Mouse (Mus musculus): ENCODE data around the gene Phlda2. TPM values are rescaled to one million over a fixed set of nuclear protein-coding genes. Genes with fewer than 3 reads are reported as not detected.

The Phlda2 gene
- polyA plus RNA-seq, 1 experiment: 0.39 TPM

DNA sequence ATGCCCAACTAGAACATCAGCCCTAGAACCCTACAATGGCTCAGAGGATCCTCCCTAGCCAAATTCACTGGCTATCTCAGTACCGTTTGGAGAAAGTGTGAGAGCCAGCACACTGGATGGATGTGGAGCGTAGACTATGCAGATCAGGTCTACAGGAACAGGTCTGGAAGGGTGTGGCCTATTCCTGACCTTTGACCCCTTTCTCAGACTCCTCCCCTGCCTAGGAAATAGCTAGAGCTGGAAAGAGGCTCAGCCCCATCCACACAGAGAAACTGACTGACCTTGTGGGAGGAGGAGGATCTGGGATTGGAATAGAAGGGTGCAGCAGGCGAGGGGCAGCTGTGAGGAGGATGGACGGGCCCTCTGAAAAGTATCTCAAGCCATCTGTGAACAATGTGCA, 4.4 kb downstream of the Phlda2 start:
- H3K27me3 ChIP-seq (ENCODE audit: control insufficient read depth, insufficient read depth, low read length): peaks cover 13% of the 10 kb centered on the region; the same call in 1 of the 2 replicates
- WGBS: 94% methylated on average over 4 of the region's 4 CpGs
- TF ChIP-seq POLR2A (IDR thresholded peaks at IDR 0.05; ENCODE audit: control insufficient read depth, extremely low read depth, insufficient read depth, low read length, poor library complexity) (no peak), CTCF (IDR thresholded peaks at IDR 0.05; ENCODE audit: borderline replicate concordance, control insufficient read depth, extremely low read depth, insufficient read depth, low read length, poor library complexity) (no peak)
- no peak overlapping the region for H3K27ac ChIP-seq (ENCODE audit: control insufficient read depth, insufficient read depth, low read length)
- no peak overlapping the region for H3K4me3 ChIP-seq (ENCODE audit: control insufficient read depth, insufficient read depth, low read length)
- no peaks in the 10 kb centered on the region for H3K36me3 ChIP-seq (ENCODE audit: control insufficient read depth, insufficient read depth, low read length)
- DNase-seq: no peak
- H3K4me1 ChIP-seq (replicated peaks; ENCODE audit: control insufficient read depth, insufficient read depth, low read length): peaks cover 6% of the 10 kb centered on the region; the same call in 1 of the 2 replicates

DNA sequence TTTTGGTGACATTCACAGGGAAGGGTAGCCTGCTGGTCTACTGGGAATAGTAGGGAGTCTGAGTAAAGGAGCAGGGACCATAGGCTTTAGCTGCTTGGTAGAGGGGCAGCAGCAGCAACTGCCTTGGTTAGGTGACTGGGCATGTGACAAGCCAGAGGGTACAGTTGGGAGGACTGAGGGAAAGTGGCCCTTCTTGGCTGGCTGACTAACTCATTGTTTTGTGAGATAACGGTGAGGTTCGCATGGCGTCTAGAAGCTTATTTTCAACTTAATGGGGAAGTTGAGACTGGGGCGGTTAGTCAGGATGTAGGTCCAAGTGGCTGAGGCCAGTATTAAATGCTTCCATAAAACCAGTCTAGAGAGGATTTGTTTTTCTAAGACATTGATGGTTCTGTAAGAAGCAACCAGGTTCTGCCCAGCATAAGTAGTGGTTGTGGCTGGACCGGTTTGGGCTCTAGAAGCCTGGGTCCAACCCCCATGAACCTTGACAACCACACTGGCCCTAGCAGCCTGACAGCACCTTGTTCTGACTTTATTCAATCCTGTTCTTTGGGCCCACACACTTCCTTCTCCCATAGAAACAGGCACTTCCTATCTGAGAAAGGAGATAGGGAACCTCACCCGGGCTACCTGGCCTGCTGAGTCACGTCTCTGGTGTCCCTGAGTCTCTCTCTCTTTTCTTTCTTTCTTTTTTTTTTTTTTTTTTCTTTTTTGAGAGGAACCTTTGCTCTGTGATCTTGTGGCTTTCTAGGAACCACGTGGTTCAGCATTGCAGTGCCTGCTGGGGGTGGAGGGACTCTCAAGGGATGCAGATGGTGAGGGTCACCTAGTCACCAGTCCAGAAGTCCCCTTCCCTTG, 7.6 kb downstream of the Phlda2 start:
- H3K27me3 ChIP-seq (ENCODE audit: control insufficient read depth, insufficient read depth, low read length): no peaks in the 10 kb centered on the region
- no peak for TF ChIP-seq POLR2A (IDR thresholded peaks at IDR 0.05; ENCODE audit: control insufficient read depth, extremely low read depth, insufficient read depth, low read length, poor library complexity)
- TF ChIP-seq CTCF (IDR thresholded peaks at IDR 0.05; ENCODE audit: borderline replicate concordance, control insufficient read depth, extremely low read depth, insufficient read depth, low read length, poor library complexity): no peak

DNA sequence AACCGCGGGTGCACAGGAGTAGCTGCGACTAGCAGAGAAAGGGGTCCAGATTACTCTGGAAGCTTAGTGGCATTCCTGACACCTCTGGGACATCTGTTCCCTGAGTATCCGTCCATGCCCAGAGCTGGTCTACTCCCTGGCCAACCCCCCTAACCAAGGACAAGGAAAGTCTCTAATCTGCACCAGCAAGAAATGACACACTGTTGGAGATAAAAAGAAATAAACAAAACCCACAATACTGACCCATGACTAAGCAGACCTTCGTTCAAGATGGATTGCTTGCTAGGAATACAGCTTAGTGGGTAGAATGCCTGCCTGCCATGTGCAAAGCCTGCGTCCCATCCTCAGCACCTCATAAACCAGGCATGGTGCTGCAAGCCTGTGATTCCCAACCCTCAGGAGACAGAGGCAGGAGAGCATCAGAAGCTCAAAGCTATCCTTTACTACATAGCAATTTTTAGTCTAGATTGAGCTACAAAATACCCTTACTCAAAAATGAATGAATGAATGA, 9.3 kb downstream of the Phlda2 start:
- H3K4me3 ChIP-seq (ENCODE audit: control insufficient read depth, insufficient read depth, low read length): no peak overlapping the region
- TF ChIP-seq CTCF (IDR thresholded peaks at IDR 0.05; ENCODE audit: borderline replicate concordance, control insufficient read depth, extremely low read depth, insufficient read depth, low read length, poor library complexity): no peak
- TF ChIP-seq POLR2A (IDR thresholded peaks at IDR 0.05; ENCODE audit: control insufficient read depth, extremely low read depth, insufficient read depth, low read length, poor library complexity): no peak
- H3K27me3 ChIP-seq (ENCODE audit: control insufficient read depth, insufficient read depth, low read length): no peaks in the 10 kb centered on the region
- 90% methylated on average over 6 of the region's 6 CpGs for WGBS
- no peaks in the 10 kb centered on the region for H3K36me3 ChIP-seq (ENCODE audit: control insufficient read depth, insufficient read depth, low read length)
- DNase-seq: no peak
- H3K27ac ChIP-seq (ENCODE audit: control insufficient read depth, insufficient read depth, low read length): no peak overlapping the region
- no peaks in the 10 kb centered on the region for H3K4me1 ChIP-seq (replicated peaks; ENCODE audit: control insufficient read depth, insufficient read depth, low read length)

More for the DNA sequence above, 7.6 kb downstream of the Phlda2 start:
- WGBS: 16% methylated on average over 8 of the region's 8 CpGs
- DNase-seq: no peak
- H3K4me1 ChIP-seq (replicated peaks; ENCODE audit: control insufficient read depth, insufficient read depth, low read length): no peaks in the 10 kb centered on the region
- H3K36me3 ChIP-seq (ENCODE audit: control insufficient read depth, insufficient read depth, low read length): no peaks in the 10 kb centered on the region
- H3K27ac ChIP-seq (ENCODE audit: control insufficient read depth, insufficient read depth, low read length): no peak overlapping the region
- H3K4me3 ChIP-seq (ENCODE audit: control insufficient read depth, insufficient read depth, low read length): no peak overlapping the region

DNA sequence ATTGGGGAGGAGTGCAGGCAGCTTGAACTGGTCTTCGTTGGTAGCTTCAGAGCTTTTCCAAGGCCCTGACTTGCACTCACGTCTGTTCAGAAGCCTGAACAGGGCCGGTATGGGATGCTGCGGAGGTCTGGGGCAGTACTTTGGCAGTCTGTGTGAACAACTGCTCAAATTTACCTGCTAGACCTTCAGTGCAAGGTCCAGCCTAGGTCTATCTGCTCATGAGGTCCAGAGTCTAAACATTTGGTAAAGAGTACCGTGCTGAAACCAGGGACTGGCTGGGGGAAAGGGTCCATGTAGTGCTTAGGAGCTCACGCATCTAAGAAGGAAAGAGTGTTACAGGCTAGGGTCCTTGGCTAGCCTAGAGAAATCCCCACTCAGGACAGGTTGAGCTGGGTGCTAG, 13.2 kb downstream of the Phlda2 start:
- no peak overlapping the region for H3K4me3 ChIP-seq (ENCODE audit: control insufficient read depth, insufficient read depth, low read length)
- no peaks in the 10 kb centered on the region for H3K4me1 ChIP-seq (replicated peaks; ENCODE audit: control insufficient read depth, insufficient read depth, low read length)
- DNase-seq: no peak
- no peak overlapping the region for H3K27ac ChIP-seq (ENCODE audit: control insufficient read depth, insufficient read depth, low read length)
- H3K27me3 ChIP-seq (ENCODE audit: control insufficient read depth, insufficient read depth, low read length): no peaks in the 10 kb centered on the region
- H3K36me3 ChIP-seq (ENCODE audit: control insufficient read depth, insufficient read depth, low read length): no peaks in the 10 kb centered on the region
- TF ChIP-seq CTCF (IDR thresholded peaks at IDR 0.05; ENCODE audit: borderline replicate concordance, control insufficient read depth, extremely low read depth, insufficient read depth, low read length, poor library complexity) (no peak), POLR2A (IDR thresholded peaks at IDR 0.05; ENCODE audit: control insufficient read depth, extremely low read depth, insufficient read depth, low read length, poor library complexity) (no peak)
- WGBS: 96% methylated on average over 6 of the region's 6 CpGs

DNA sequence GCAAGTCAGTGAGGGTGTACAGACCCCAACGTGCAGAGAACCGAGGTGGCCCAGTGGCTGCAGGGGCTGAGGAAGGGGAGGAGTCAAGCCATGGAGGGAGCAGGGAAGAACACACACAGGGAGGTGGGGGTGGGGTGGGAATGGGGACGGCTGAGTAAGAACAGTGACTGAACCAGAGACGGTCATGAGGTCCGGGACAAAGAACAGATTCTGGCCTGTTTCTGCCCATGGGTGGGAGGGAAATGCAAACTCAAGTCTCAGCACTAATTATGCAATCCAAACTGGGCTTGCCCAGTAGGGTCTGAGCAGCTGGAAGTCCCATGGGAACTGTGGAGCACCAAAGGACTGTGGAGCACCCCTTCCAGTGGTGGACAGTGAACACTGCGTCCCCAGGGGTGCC, 20.4 kb downstream of the Phlda2 start:
- no peak for DNase-seq
- H3K27me3 ChIP-seq (ENCODE audit: control insufficient read depth, insufficient read depth, low read length): no peaks in the 10 kb centered on the region

DNA sequence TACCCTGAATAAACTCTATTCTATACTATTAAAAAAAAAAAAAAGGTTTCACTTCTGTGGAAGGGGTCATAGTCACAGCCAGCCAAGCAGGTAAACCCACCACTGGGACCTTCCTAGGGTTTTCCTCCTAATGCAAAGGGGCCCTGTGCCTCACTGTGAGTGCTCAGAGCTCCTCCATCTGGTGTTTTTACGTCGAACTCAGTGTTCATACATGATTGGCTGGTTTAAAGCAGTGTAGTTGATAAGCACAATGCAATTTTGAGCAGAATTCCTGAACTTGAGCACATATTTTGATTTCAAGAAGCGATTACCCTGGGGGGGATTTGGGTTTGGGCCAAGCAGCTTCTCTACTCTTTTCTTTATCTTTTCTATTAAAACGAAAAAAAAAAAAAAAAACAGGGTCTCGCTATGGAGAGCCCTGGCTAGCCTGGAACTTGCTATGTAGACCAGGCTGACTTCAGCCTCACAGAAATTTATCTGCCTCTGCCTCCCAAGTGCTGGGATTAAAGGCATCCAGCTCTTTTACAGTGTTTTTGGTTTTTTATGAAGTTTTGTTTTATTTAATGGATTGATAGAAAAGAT, 21.1 kb downstream of the Phlda2 start:
- no peaks in the 10 kb centered on the region for H3K4me1 ChIP-seq (replicated peaks; ENCODE audit: control insufficient read depth, insufficient read depth, low read length)
- 86% methylated on average over 5 of the region's 5 CpGs for WGBS
- no peaks in the 10 kb centered on the region for H3K27me3 ChIP-seq (ENCODE audit: control insufficient read depth, insufficient read depth, low read length)
- no peak overlapping the region for H3K4me3 ChIP-seq (ENCODE audit: control insufficient read depth, insufficient read depth, low read length)
- H3K27ac ChIP-seq (ENCODE audit: control insufficient read depth, insufficient read depth, low read length): no peak overlapping the region
- no peak for TF ChIP-seq POLR2A (IDR thresholded peaks at IDR 0.05; ENCODE audit: control insufficient read depth, extremely low read depth, insufficient read depth, low read length, poor library complexity)
- H3K36me3 ChIP-seq (ENCODE audit: control insufficient read depth, insufficient read depth, low read length): no peaks in the 10 kb centered on the region
- DNase-seq: no peak

More for the DNA sequence above, 20.4 kb downstream of the Phlda2 start:
- TF ChIP-seq CTCF (IDR thresholded peaks at IDR 0.05; ENCODE audit: borderline replicate concordance, control insufficient read depth, extremely low read depth, insufficient read depth, low read length, poor library complexity) (no peak), POLR2A (IDR thresholded peaks at IDR 0.05; ENCODE audit: control insufficient read depth, extremely low read depth, insufficient read depth, low read length, poor library complexity) (no peak)
- no peaks in the 10 kb centered on the region for H3K4me1 ChIP-seq (replicated peaks; ENCODE audit: control insufficient read depth, insufficient read depth, low read length)
- H3K36me3 ChIP-seq (ENCODE audit: control insufficient read depth, insufficient read depth, low read length): no peaks in the 10 kb centered on the region
- H3K27ac ChIP-seq (ENCODE audit: control insufficient read depth, insufficient read depth, low read length): no peak overlapping the region
- WGBS: 78% methylated on average over 6 of the region's 6 CpGs
- no peak overlapping the region for H3K4me3 ChIP-seq (ENCODE audit: control insufficient read depth, insufficient read depth, low read length)
